Mouse (Mus musculus) frontal cortex, postnatal 10 days (tissue): ENCODE data around the gene Shld2.
"Not testable (repeated sequence)": the region's sequence is repeated elsewhere in the genome, so short reads cannot be mapped to it uniquely, and the experiment has no call there.

Experiments
- DNase-seq, 2 experiments: peaks; one replicate each; pipeline ENCODE4 v3.0.0; 2022; ENCODE audit warnings: low spot score in 2 of 2, mixed read lengths in 1 of 2

Gene Shld2

GRCm38 (mm10) chr14:34323576-34324085, 13.3 kb upstream of the Shld2 start:
- DNase-seq, result no peak

- DNase-seq, result no peak
Observed at GRCm38 (mm10) chr14:34318113-34318512, 7.8 kb upstream of the Shld2 start.

- no peak for DNase-seq
Observed at GRCm38 (mm10) chr14:34317431-34317830, 7.1 kb upstream of the Shld2 start.

DNA sequence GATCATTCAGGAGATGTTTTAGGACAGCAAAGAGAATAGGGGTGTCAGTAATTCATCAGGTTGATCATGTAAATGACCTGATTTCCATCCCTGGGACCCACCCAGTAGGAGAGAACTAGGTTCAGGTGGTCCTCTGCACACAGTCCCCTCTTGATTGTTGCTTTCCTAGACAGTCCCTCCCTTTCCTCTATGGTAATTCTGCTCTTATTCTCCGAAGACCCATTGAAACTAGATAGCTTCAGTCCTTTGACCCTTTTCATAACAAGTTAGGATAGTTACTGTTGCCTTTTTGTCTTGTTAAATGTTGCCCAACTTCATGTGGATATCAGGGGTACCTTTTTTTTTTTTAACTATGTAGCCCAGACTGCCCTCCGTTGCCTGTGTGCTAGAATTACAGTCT, 6.1 kb upstream of the Shld2 start:
- DNase-seq, result no peak

GRCm38 (mm10) chr14:34314796-34315195, 4.5 kb upstream of the Shld2 start:
- no peak for DNase-seq

GRCm38 (mm10) chr14:34314383-34314782, 4.1 kb upstream of the Shld2 start:
- not testable (repeated sequence) for DNase-seq

GRCm38 (mm10) chr14:34313612-34314011, 3.3 kb upstream of the Shld2 start:
- DNase-seq, result no peak

DNA sequence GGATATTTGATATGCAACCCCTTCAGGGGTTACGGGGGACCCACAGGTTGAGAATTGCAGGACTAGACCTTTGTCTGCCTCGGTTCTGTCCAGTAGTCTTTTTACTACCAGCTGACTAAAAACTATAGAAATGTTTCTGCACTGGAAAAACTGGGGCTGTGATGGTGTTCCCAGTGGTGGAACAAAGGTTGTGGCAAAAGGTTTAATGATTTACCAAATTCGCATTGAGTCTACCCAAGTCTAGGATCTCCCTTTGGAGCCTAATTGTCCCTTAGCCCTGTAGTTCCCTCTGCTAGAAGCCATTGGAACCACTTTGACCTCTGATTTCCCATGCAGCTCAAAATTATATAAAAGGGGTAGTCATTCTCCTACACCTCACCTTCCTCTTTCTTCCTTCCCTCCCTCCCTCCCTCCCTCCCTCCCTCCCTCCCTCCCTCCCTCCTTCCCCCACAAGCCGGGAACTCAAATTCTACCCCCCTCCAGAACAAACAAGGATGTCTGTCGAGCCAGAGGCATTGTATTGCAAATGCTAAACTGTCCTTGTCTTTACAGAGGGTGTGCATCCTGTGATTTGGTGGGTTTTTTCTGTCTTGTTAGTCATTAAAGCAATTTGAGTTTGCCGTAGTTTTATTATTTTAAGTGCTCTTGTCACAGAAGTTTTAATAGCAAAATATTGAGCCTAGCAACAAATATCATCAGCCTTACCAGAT, 2.2 kb upstream of the Shld2 start:
- DNase-seq, result no peak

GRCm38 (mm10) chr14:34311691-34312090, 1.4 kb upstream of the Shld2 start:
- no peak for DNase-seq

- peak; percentile 44 to 57 for DNase-seq
Observed at GRCm38 (mm10) chr14:34311021-34311631, 833 bp upstream of the Shld2 start.

DNA sequence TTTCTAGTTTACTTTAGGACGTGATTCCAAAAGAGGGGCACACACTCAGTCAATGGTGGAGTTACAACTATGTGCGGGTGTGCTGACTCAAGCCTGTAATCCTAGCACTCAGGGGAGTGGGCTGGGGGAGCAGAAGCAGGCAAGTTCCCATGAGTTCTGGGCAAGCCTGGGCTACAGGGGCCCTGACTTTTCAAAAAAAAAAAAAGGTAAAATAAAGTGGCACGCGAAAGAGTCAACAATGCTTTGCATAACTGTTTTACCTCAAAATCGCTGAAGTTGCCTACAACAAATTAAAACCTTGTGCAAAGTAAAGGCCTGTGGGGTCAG, 423 bp downstream of the Shld2 start:
- DNase-seq, result no peak

DNA sequence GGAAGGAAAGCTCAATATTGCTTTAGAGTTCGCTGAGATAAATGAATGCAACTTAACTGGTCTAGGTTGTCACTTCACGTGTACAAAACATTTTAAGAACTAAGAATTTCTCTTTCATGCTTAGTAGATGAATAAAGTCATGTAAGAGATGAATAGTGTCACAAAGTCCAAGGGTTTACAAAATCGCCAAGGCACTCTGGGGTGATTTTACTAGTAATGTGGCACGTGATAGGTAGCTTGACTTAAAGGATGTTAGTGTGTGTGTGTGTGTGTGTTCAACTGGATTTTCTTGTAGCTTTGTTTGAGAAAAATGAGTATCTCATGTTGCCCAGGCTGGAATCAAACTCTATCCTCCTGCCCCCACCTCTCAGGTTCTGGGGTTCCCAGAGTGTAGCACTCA, 1.0 kb downstream of the Shld2 start:
- DNase-seq, result no peak

GRCm38 (mm10) chr14:34303265-34303680, 7.0 kb downstream of the Shld2 start:
- DNase-seq, result no peak

DNA sequence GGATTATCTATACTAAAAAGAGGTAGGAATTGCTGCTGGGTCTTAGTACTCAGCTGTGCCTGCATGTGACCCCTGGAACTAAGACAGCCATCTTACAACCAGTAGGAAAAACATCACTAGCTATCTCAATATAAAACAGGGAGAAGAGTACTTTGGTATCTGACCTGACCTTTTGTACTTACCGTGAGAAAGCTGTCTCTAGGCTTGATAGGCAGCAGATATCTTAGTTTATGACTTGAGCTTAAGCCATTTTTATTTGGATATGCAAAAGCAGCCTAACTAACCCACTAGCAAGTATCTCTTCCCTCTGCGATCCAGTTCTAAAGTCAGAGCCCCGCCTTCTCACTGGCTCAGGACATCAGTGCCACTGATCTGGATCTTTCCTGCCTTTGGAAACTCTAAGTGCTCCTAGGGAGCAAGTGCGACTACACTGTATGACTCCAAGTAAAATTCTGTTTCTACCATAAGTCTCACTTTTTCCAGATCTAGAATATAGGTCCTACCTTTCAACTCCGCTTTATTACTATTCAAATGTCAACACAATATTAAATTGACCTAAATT, 7.5 kb downstream of the Shld2 start:
- no peak for DNase-seq

GRCm38 (mm10) chr14:34298871-34299700, 11.2 kb downstream of the Shld2 start:
- no peak for DNase-seq

DNA sequence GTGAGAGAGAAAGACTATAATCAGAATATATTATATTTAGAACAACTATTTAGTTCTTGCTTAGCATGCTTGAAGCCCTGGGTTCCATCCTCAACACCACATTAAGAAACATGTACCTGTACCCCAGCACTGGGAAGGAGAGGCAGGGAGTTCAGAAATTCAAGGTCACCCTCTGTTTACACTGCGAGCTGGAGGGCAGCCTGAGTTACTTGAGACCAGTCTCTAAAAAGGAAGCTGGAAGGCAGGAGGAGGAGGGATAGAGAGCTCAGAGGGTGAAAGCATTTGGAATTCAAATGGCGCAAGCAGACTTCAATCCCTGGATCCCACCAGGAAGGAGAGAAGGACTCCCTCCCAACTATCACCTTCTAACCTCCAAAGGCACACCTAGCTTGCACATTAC, 12.7 kb downstream of the Shld2 start:
- no peak for DNase-seq

GRCm38 (mm10) chr14:34297038-34297437, 13.3 kb downstream of the Shld2 start:
- DNase-seq, result no peak

GRCm38 (mm10) chr14:34296350-34296749, 13.9 kb downstream of the Shld2 start:
- DNase-seq, result no peak

- no peak for DNase-seq
Observed at GRCm38 (mm10) chr14:34293641-34294040, 16.7 kb downstream of the Shld2 start.

DNA sequence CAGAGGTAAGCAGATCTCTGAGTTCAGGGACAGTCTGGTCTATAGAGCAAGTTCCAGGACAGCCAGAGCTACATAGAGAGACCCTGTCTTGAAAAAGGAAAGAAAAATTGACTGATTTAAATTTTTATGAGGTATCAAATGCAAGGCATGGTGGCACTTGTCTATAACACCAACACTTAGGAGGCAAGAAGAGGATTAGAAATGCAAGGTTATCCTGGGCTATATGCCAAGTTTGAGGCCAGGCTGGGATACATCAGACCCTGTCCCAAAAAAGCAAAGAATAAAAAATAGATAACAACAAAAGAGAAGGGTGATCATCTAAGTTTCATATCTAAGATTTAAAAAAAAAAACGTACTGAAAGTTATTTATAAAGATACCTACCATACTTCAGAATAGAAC, 20.1 kb downstream of the Shld2 start:
- no peak for DNase-seq

GRCm38 (mm10) chr14:34289259-34290015, 20.9 kb downstream of the Shld2 start:
- DNase-seq, result no peak

- DNase-seq, result no peak
Observed at GRCm38 (mm10) chr14:34288396-34288795, 21.9 kb downstream of the Shld2 start.
